Mouse (Mus musculus) ZHBTc4 (cell line): ENCODE results near the gene Cacna2d3.

ENCODE experiments used
- DNase-seq: peaks from one replicate; pipeline ENCODE4 v3.0.0-alpha.2; 2011; ENCODE audit warnings: low read depth, low spot score

Cacna2d3 gene

GRCm38 (mm10) chr14:29163998-29164652 lies 557.5 kb downstream of the Cacna2d3 start:
- no peak for DNase-seq

DNA sequence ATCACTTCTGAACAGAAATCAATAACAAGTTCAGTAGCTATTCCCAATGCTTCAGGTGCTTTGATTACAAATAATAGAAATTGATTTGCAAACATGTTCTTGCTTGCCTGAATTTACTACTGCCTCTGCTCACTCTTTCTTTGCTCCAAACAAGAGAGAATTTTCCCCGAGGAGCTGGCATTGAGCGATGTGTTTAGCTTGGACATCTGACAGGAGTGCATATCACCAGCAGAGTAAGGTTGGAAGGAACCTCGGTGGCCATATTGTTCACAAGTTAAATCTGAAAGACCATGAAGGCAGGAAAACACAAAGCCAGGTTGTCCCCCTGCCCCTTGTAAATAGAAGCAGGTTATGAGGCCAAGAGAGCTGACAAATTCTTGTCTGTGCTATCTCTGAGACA lies 561.9 kb downstream of the Cacna2d3 start:
- no peak for DNase-seq

GRCm38 (mm10) chr14:29157096-29157495 lies 564.6 kb downstream of the Cacna2d3 start:
- DNase-seq, result no peak

- DNase-seq, result no peak
These were observed 577.5 kb downstream of the Cacna2d3 start for GRCm38 (mm10) chr14:29144184-29144583.

DNA sequence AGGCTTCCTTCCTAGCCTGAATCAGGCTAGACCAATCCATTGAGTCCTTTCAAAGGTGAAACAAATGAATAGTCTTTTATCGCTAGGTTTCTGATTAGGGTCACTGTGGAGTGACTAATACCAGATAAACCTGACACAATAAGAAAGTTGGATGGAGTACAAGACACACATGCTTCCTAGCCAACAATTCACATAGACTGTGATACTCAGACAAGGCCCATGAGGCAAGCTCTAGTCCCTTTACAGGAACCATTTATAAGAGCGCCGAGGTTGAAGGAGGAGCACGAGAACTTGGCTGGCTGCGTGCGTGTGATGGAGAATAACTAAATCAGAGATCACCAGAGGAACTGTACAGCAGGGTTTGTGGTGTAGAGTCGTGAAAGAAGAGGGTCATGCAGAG lies 584.0 kb downstream of the Cacna2d3 start:
- DNase-seq, result no peak

- DNase-seq, result no peak
These were observed 584.6 kb downstream of the Cacna2d3 start for GRCm38 (mm10) chr14:29137006-29137579.

- no peak for DNase-seq
These were observed 586.8 kb downstream of the Cacna2d3 start for GRCm38 (mm10) chr14:29134901-29135300.

DNA sequence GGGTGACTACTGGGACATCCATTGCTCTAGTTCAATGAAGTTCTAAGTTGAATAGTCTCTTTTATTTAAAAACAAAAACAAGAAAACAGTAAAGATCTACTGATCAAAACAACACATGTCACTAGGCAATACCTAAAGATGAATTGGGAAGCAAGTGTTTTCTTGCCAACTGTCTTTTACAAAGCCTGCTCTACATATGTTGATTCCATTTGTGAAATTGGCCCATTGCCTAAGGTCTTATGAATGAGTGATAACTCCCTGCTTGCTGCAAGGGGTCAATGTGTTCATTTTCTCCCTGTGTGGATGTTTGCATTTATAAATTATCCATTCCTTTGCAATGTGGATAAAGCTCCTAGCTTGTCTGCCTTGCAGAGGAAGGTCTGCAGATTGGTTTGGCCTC lies 591.2 kb downstream of the Cacna2d3 start:
- no peak for DNase-seq

GRCm38 (mm10) chr14:29123886-29124285 lies 597.8 kb downstream of the Cacna2d3 start:
- peak; percentile 17 for DNase-seq

DNA sequence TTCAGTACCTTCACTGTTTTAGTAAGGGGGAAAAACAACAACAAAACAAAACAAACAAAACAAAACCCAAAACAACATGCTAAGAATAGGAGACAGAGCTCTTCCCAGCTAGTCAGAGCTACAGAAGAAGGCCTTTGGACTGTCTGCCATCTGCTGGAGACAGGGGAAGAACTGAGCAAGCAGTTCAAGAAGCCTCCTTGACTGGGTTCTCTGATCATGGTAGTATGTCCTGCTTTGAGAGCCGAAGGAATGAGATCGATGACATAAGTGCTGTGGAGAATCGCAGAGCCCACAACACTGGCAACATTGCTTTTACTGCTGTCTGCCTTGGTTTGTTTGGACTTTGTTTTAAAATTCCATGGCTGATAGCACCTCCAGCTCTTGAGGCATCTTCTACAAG lies 598.9 kb downstream of the Cacna2d3 start:
- no peak for DNase-seq

GRCm38 (mm10) chr14:29113852-29114450 lies 607.7 kb downstream of the Cacna2d3 start:
- DNase-seq, result no peak

DNA sequence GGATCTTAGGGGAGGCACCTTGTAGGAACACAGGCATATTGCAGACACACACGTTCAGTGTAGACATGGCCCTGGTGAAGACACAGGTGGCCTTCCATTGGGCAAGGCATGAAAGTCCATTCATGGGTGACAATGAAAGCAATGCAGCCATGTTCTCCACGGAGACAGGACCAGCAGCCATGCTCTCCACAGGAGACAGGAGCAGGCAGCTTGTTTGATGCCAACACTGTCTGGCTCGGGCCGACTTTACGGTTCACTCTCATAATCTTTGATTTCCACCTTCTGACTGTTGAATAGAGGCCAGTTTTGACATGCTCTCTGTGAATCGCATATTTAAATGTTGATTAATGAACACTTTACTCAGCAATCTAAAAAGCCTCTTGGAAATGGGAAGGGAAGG lies 610.0 kb downstream of the Cacna2d3 start:
- no peak for DNase-seq

DNA sequence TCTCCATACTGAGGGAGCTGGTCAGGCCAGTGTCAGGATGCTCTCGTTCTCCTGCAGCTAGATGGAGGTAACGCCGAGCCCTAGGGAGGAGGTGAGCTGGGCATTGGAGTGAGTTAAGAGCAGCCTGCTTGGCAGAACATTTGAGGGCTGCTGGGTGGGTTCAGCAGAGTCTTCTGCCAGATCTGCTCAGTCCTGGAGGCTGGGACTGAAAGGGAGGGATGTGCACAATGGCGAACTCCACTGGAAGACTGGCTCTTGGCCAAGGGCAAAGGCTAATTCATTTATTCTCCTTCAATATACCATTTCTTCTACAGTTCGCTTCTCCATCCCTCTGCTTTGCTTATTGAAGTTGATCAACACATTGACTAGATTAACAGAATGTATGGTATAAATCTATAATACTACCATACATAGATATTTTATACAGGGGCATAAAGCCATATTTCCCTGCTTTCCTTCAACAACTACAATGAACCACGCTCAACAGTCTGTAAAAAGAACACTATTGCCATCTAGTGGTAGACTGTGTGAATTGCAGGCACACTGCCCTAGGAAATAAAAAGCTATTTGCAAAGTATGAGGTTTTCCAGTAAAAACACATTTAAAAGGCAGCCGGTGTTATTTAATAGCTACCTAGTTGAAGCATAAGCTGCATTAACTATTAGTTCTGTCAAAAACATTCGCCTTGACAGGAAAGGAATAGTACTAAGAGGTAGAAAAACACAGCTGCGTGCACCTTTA lies 611.1 kb downstream of the Cacna2d3 start:
- peak; percentile 33 for DNase-seq

DNA sequence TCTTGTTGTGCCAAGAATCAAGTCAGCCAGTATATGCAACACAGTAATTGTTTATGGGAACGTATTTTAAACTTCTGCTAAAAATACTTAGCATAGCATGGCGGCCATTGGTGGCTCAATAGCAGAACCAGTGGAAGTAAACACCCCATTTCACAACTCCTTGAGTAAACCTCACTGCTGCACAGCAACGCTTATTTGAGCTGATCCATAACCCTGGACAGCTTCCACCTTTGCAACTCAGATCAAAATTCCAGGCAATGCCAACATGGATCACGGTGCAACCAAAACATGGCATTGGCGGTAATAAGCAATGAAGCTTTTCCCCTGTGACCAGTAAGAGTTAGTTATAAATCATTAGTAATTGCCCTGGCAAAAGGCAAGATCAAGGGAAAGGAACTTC lies 614.2 kb downstream of the Cacna2d3 start:
- no peak for DNase-seq

DNA sequence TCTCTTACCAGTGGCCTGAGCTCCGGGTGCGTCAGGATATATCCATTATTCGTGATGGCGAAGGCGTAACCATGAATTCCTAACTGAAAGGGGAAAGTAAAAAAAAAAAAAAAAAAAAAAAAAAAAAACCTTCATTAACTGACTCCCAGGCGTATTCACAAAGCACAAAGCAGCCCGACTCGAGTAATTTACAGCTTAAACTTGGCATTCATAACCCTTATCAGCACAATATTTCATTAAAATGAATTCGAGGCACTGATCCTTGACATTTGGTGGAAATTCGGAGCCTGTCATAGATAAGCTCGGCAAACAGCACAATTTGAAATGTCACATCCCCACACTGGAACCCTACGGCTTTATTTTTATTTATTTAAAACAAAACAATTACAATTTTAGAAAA lies 623.9 kb downstream of the Cacna2d3 start:
- no peak for DNase-seq

DNA sequence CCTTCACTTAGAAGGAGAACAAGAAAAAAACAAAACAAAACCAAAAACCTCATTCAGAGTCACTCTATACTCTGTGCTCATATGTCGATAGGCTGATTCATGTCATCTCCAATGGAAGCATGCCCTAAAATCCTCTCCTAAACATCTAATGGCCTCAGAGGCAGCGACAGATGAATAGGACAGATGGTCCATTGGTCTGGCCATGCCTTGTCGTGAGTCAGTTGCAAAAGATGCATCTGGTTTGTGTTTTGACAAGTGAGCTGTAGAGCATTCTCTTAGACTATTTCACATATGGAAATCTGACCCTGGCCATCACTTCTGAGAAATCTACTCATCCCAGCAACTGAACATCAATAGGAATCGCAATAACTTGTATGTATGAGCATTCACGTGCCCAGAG lies 626.2 kb downstream of the Cacna2d3 start:
- DNase-seq, result no peak

DNA sequence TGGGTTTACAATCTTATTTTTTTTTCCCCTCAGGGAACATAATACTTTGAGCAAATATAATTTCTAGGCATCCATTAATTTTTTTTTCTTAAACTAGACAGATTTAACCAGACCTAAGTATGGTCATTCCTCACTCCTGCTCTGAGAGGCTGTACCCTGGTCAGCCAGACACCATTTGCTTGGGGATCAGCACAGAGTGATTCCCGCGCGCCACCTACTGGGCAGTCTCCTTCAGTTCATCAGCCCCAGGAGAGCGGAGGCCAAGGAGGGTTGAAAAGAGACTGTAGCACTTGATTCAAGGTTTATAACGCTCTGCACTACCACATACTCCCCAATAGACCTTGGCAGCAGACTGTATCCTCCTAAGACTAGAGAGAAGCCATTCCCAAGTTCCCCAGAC lies 631.6 kb downstream of the Cacna2d3 start:
- DNase-seq, result peak; percentile 70

- no peak for DNase-seq
These were observed 635.1 kb downstream of the Cacna2d3 start for GRCm38 (mm10) chr14:29086528-29086927.

DNA sequence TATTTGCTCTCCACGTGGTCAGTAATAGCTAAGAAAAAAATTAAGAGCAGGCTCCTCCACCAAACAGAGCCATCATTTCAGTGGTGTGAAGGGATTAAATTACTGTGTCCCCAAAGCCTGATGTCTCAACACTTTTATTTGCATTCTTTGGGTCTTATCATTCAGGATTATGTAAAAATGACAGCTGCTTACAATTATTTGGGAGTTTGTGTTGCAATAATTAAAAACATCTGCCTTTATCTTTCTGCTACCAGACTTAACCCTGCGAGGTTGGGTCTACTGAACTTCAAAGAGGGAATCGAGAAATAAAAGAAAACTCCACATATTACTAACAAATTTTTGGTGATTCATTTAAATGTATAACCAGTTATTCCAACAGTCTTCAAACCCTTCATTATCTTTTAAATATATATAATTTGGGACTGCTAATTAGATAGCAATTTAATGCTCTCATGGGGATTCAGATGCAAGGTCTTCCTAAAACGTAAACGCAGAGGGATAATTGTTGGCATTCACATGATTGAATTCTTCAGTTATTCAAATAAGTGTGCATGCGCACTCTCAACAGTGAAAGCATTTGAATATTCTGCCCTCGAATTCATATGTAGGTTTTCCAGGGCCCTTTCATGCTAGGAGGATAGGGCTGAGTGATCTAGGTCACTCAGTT lies 636.0 kb downstream of the Cacna2d3 start:
- no peak for DNase-seq

GRCm38 (mm10) chr14:29082171-29082570 lies 639.5 kb downstream of the Cacna2d3 start:
- DNase-seq, result no peak

- no peak for DNase-seq
These were observed 641.0 kb downstream of the Cacna2d3 start for GRCm38 (mm10) chr14:29080630-29081029.

DNA sequence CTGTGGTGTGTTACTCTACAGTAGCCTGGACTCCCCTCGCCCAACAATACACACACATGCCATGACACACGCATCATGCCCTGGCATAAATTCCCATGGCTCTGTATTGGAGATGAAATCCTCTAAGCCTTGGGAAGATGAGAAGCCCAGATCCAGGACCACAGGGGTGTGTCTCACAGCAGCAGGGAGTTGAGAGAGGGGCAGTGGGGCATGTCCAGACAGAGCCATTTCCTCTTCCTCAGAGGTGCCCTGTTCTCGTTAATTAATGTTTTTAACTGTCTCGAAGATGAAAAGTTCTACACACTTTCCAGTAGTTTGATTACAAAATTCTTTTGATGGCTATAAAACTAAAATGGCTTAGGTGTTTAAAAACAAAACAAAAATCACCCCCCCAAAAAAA lies 641.4 kb downstream of the Cacna2d3 start:
- no peak for DNase-seq
